Mouse (Mus musculus): Measurements from ENCODE around the gene Ptpn3. TPM values are rescaled to one million over a fixed set of nuclear protein-coding genes. Genes with fewer than 3 reads are reported as not detected.

Ptpn3 gene
- total and polyA plus RNA-seq, 3 experiments = 10.7 to 41.5 (median 32.4) TPM

- peak overlapping the region; percentile 33; the same call in 1 of the 2 replicates for H3K9ac ChIP-seq (ENCODE audit: low read depth, low read length)
These were observed 159.1 kb downstream of the Ptpn3 start for GRCm38 (mm10) chr4:57142374-57143025.

GRCm38 (mm10) chr4:57141908-57142361, 159.7 kb downstream of the Ptpn3 start:
- Histone ChIP-seq H3K4me3 (peak overlapping the region; percentile 33; the same call in 1 of the 2 replicates), H3K4me1 (ENCODE audit: control insufficient read depth, insufficient read depth, low read length) (no peaks in the 10 kb centered on the region), H3K36me3 (ENCODE audit: control insufficient read depth, insufficient read depth, low read length) (no peaks in the 10 kb centered on the region), H3K27me3 (ENCODE audit: control insufficient read depth, insufficient read depth, low read length) (peaks cover 2% of the 10 kb centered on the region; the same call in 1 of the 2 replicates), H3K79me2 (replicated peaks; ENCODE audit: control insufficient read depth, insufficient read depth, low read length) (no peaks in the 10 kb centered on the region), H3K27ac (no peak overlapping the region), H3K9ac (ENCODE audit: low read depth, low read length) (no peak overlapping the region)
- peak; percentile 44 to 48 for DNase-seq
- intact Hi-C loops (cut with DNase I) = no loop called here
- TF ChIP-seq CTCF (IDR thresholded peaks at IDR 0.05) (no peak), EP300 (IDR thresholded peaks at IDR 0.05; ENCODE audit: insufficient read depth, low read depth, low read length) (no peak), POLR2A (IDR thresholded peaks at IDR 0.05; ENCODE audit: insufficient read depth, low read depth, low read length) (no peak)
- 12% methylated on average over 26 of the region's 26 CpGs for WGBS

More at GRCm38 (mm10) chr4:57142374-57143025, 159.1 kb downstream of the Ptpn3 start:
- peaks cover 2% of the 10 kb centered on the region; the same call in 1 of the 2 replicates for H3K27me3 ChIP-seq (ENCODE audit: control insufficient read depth, insufficient read depth, low read length)
- WGBS = 2% methylated on average over 42 of the region's 43 CpGs
- H3K79me2 ChIP-seq (replicated peaks; ENCODE audit: control insufficient read depth, insufficient read depth, low read length) = no peaks in the 10 kb centered on the region
- TF ChIP-seq CTCF (IDR thresholded peaks at IDR 0.05) = no peak
- TF ChIP-seq EP300 (IDR thresholded peaks at IDR 0.05; ENCODE audit: insufficient read depth, low read depth, low read length) = no peak
- TF ChIP-seq POLR2A (IDR thresholded peaks at IDR 0.05; ENCODE audit: insufficient read depth, low read depth, low read length) = no peak
- intact Hi-C loops (cut with DNase I) = loop anchor here (1.0 kb wide), 1 partner anchor 77 kb away; no protein-coding TSS in a partner anchor
- peak overlapping the region; percentile 33 for H3K4me3 ChIP-seq
- peak; percentile 13 to 34 for DNase-seq
- H3K4me1 ChIP-seq (ENCODE audit: control insufficient read depth, insufficient read depth, low read length) = no peaks in the 10 kb centered on the region
- no peaks in the 10 kb centered on the region for H3K36me3 ChIP-seq (ENCODE audit: control insufficient read depth, insufficient read depth, low read length)
- H3K27ac ChIP-seq = no peak overlapping the region

GRCm38 (mm10) chr4:57140992-57141717, 160.5 kb downstream of the Ptpn3 start:
- no peak overlapping the region for H3K4me3 ChIP-seq
- intact Hi-C loops (cut with DNase I) = no loop called here
- H3K36me3 ChIP-seq (ENCODE audit: control insufficient read depth, insufficient read depth, low read length) = no peaks in the 10 kb centered on the region
- 61% methylated on average over 15 of the region's 15 CpGs for WGBS
- peaks cover 2% of the 10 kb centered on the region; the same call in 1 of the 2 replicates for H3K27me3 ChIP-seq (ENCODE audit: control insufficient read depth, insufficient read depth, low read length)
- H3K27ac ChIP-seq = no peak overlapping the region
- H3K4me1 ChIP-seq (ENCODE audit: control insufficient read depth, insufficient read depth, low read length) = no peaks in the 10 kb centered on the region
- no peak overlapping the region for H3K9ac ChIP-seq (ENCODE audit: low read depth, low read length)
- TF ChIP-seq EP300 (IDR thresholded peaks at IDR 0.05; ENCODE audit: insufficient read depth, low read depth, low read length) = no peak
- TF ChIP-seq CTCF (IDR thresholded peaks at IDR 0.05) = no peak
- TF ChIP-seq POLR2A (IDR thresholded peaks at IDR 0.05; ENCODE audit: insufficient read depth, low read depth, low read length) = no peak
- no peaks in the 10 kb centered on the region for H3K79me2 ChIP-seq (replicated peaks; ENCODE audit: control insufficient read depth, insufficient read depth, low read length)
- no peak for DNase-seq

Other genes starting within 250 kb of the Ptpn3 start
- 1 to 10 TPM; 2.6 to 3.0 TPM for gene Epb41l4b, start 158.4 kb downstream of the Ptpn3 start, total RNA-seq (2021)
- gene Epb41l4b, start 158.4 kb downstream of the Ptpn3 start, polyA plus RNA-seq (2012; rRNA removed) = 1.9 and 2.3 TPM in 2 replicates
- gene Palm2, start 132.4 kb upstream of the Ptpn3 start, total RNA-seq (2021) = 10 to 100 TPM in 1 of 2 experiments, 1 to 10 TPM in 1; 9.9 to 13.2 TPM
- 0.33 and 0.56 TPM in 2 replicates for gene Palm2, start 132.4 kb upstream of the Ptpn3 start, polyA plus RNA-seq (2012; rRNA removed)